Mouse (Mus musculus): ENCODE results near the gene Cdc42bpa.
A peak's percentile ranks its signal among the peaks of the same experiment; 100 is the strongest.

Gene Cdc42bpa

DNA sequence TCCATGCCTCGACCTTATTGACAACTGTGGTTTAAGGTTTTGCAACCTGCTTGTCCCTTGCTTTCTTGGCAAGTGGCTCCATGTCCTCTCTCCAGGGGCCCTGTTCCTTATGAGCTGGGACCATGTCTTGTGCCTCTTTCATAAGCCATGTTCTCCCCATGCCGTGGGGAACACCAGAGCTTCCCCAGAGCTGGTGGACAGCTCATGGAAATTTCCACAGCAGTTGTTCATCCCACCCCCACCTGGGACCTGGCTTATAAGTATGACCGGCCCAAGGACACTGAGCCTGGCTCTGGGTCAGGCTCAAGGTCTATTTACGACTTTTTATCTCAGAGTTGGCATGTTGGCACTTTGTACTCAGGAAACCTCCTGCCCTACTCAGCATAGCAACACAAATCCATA lies 249.8 kb downstream of the Cdc42bpa start:
- Histone ChIP-seq H3K27me3 (ENCODE audit: insufficient read depth, low read length) (peaks cover 3% of the 10 kb centered on the region; the same call in 1 of the 2 replicates), H3K4me1 (replicated peaks; ENCODE audit: low read depth, low read length) (peaks cover 40% of the 10 kb centered on the region), H3K36me3 (ENCODE audit: insufficient read depth, low read length) (no peaks in the 10 kb centered on the region), H3K4me3 (replicated peaks; ENCODE audit: low read length) (no peak overlapping the region), H3K9me3 (ENCODE audit: low read length) (peaks cover 4% of the 10 kb centered on the region)
- TF ChIP-seq NANOG (IDR thresholded peaks at IDR 0.05; ENCODE audit: borderline replicate concordance, low read length) (no peak), CTCF (conservative IDR thresholded peaks at IDR 0.05; ENCODE audit: low read length) (no peak), POU5F1 (IDR thresholded peaks at IDR 0.05; ENCODE audit: borderline replicate concordance, low read length) (no peak)

DNA sequence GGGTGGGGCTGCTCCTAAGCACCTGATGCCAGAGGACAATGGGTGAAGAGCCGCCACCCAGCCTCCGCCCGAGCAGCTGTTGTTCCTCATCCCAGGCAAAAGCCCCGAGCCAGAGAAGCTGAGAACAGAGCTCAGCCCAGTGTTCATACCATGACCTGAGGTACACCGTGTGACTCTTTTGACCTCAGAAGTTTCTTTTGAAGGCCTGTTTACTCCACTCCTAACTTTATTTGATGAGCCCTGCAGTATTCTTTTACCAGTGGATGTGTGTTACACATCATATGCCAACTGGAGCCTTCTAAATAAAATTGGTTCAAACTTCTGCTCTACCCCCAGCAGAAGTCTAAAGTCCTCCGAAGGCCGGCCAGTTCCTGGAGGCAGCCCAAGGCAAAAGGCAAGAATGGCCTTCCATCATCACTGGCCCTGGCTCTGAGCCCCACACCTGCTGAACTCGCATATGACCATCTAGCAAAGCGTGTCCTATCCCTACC lies 250.6 kb downstream of the Cdc42bpa start:
- TF ChIP-seq POU5F1 (IDR thresholded peaks at IDR 0.05; ENCODE audit: borderline replicate concordance, low read length) (no peak), CTCF (conservative IDR thresholded peaks at IDR 0.05; ENCODE audit: low read length) (no peak), NANOG (IDR thresholded peaks at IDR 0.05; ENCODE audit: borderline replicate concordance, low read length) (no peak)
- Histone ChIP-seq H3K27me3 (ENCODE audit: insufficient read depth, low read length) (peaks cover 3% of the 10 kb centered on the region; the same call in 1 of the 2 replicates), H3K36me3 (ENCODE audit: insufficient read depth, low read length) (no peaks in the 10 kb centered on the region), H3K4me1 (replicated peaks; ENCODE audit: low read depth, low read length) (peaks cover 42% of the 10 kb centered on the region), H3K4me3 (replicated peaks; ENCODE audit: low read length) (no peak overlapping the region), H3K9me3 (ENCODE audit: low read length) (no peaks in the 10 kb centered on the region)

DNA sequence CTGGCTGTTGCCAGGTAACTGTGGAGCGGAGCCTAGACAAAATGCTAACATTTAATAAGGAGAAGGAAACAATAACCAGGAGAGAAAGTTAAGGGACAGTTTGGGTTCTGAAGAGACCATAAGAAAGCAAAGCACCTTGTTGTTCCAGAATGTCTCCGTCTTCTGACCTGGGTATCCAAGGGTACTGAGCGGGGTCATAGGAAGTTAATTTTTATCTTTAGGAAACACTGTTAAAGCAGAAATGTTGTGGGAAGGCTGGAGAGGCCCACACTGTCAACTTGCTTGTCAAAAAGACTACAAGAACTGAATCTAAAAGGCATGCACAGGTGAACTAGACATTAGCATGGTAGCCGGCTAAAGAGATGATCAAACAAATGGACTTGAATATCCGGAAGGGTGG lies 252.6 kb downstream of the Cdc42bpa start:
- Histone ChIP-seq H3K9me3 (ENCODE audit: low read length) (peaks cover 2% of the 10 kb centered on the region; the same call in 1 of the 2 replicates), H3K4me1 (replicated peaks; ENCODE audit: low read depth, low read length) (peaks cover 42% of the 10 kb centered on the region), H3K27me3 (ENCODE audit: insufficient read depth, low read length) (peaks cover 9% of the 10 kb centered on the region), H3K36me3 (ENCODE audit: insufficient read depth, low read length) (no peaks in the 10 kb centered on the region), H3K4me3 (replicated peaks; ENCODE audit: low read length) (no peak overlapping the region)
- TF ChIP-seq CTCF (conservative IDR thresholded peaks at IDR 0.05; ENCODE audit: low read length) (no peak), POU5F1 (IDR thresholded peaks at IDR 0.05; ENCODE audit: borderline replicate concordance, low read length) (no peak), NANOG (IDR thresholded peaks at IDR 0.05; ENCODE audit: borderline replicate concordance, low read length) (no peak)

DNA sequence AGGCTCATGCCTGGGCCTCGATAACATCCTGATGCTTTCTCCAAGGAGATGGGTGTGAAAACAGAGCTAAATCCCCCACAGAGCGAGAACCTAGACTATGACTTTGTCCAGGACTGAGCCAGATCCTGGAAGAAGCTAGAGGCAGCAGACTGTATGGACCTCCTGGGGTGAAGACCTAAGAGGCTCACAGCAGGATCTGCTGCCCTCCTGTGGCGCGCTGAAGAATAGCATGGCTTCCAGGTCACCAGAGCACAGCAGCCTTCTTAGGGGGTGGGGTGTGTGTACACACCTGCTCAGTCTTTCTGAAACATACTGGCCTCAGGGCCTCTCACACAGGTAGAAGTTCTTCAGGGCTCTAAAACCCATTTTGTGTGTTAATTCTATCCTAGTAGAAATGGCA lies 254.8 kb downstream of the Cdc42bpa start:
- H3K27me3 ChIP-seq (ENCODE audit: insufficient read depth, low read length), result peaks cover 12% of the 10 kb centered on the region

More for the DNA sequence above, 254.8 kb downstream of the Cdc42bpa start:
- H3K4me3 ChIP-seq (replicated peaks; ENCODE audit: low read length), result no peak overlapping the region
- peak; percentile 80 for TF ChIP-seq CTCF (conservative IDR thresholded peaks at IDR 0.05; ENCODE audit: low read length)
- TF ChIP-seq POU5F1 (IDR thresholded peaks at IDR 0.05; ENCODE audit: borderline replicate concordance, low read length), result no peak
- no peaks in the 10 kb centered on the region for H3K36me3 ChIP-seq (ENCODE audit: insufficient read depth, low read length)
- H3K9me3 ChIP-seq (ENCODE audit: low read length), result peaks cover 4% of the 10 kb centered on the region; the same call in 1 of the 2 replicates
- H3K4me1 ChIP-seq (replicated peaks; ENCODE audit: low read depth, low read length), result peaks cover 35% of the 10 kb centered on the region
